Mouse (Mus musculus): ENCODE results near the gene Apela.

DNA sequence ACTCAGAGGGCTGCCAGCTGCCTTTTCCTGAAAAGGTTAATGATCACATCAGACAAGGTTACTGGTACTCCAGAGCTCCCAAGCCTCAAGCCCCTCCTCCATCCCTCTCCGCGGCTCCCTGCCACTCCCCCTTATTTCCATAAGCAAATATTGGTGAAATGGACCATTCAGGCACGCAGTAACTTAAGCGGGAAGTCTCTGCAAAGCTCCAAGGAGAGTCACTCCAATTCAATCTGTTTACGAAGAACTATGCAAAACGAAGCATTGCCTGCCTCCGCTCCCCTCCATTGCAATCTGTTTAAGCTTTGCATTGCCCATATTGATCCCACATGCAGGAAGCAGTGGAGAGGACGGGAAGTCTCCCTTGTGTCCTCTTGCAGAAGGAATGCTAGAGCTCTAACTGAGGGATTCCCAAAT lies at the start of gene Apela:
- no peak for TF ChIP-seq GATA1 (IDR thresholded peaks at IDR 0.05; ENCODE audit: borderline replicate concordance, low read length)
- no peak for TF ChIP-seq FLI1 (IDR thresholded peaks at IDR 0.05; ENCODE audit: low read length)
